Mouse (Mus musculus): ENCODE measurements around the gene Lama1.

DNA sequence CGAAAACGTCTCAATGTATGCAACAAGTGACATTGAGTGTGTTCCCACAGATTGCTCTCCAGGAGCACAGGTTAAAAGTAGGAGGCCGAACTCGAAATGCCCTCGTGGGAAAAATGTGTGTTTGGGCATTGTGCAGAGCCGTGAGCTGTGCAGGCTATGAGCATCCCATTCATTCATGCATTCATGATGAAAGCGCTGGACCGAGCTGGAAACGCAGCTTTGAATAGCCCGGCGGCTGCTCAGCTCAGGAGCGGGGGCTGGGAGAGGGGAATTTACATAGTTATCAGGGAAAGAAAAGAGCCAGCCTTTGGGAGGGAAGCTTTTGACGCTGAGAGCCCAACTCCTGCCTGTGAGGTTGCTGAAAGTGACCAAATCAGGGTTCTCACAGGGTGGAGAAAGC, 1.2 kb downstream of the Lama1 start:
- TF ChIP-seq CTCF (IDR thresholded peaks at IDR 0.05; ENCODE audit: low read depth) (no peak), EP300 (IDR thresholded peaks at IDR 0.05; ENCODE audit: low read depth) (no peak)
